Mouse (Mus musculus) heart, adult 2 months (tissue): Measurements from ENCODE around the gene Coro1c. TPM values are rescaled to one million over a fixed set of nuclear protein-coding genes. Genes with fewer than 3 reads are reported as not detected.

Source experiments
- DNase-seq, 2 experiments: peaks; one replicate each; pipeline ENCODE4 v3.0.0; 2021
- H3K27ac ChIP-seq: fragments of 200-600 bp; 2 replicates; pipeline ENCODE4 v1.8.1; 2022
- H3K27me3 ChIP-seq: fragments of 200-500 bp; 2 replicates; pipeline ENCODE4 v1.6.1; 2012; ENCODE audit warnings: mild to moderate bottlenecking, low read length, inconsistent platforms, mixed read lengths; ENCODE audit not compliant: control insufficient read depth, insufficient read depth
- H3K36me3 ChIP-seq: fragments of 200-500 bp; 2 replicates; pipeline ENCODE4 v1.6.1; 2012; ENCODE audit warnings: low read length, inconsistent platforms; ENCODE audit not compliant: control insufficient read depth, insufficient read depth
- H3K4me1 ChIP-seq: fragments of 200-500 bp; 2 replicates; pipeline ENCODE4 v1.6.1; 2011; ENCODE audit warnings: low read length; ENCODE audit not compliant: control insufficient read depth, insufficient read depth
- H3K4me3 ChIP-seq: fragments of 200-600 bp; 2 replicates; pipeline ENCODE4 v1.8.1; 2022
- H3K79me2 ChIP-seq: fragments of 200-500 bp; replicated peaks from 2 replicates; pipeline ENCODE4 v1.6.1; 2012; ENCODE audit warnings: mild to moderate bottlenecking, inconsistent platforms, low read length, moderate library complexity, mixed read lengths; ENCODE audit not compliant: control insufficient read depth, insufficient read depth
- H3K9ac ChIP-seq: fragments of 200-500 bp; 2 replicates; pipeline ENCODE4 v1.6.1; 2012; ENCODE audit warnings: low read depth, mild to moderate bottlenecking, control low read depth, inconsistent platforms, low read length, mixed read lengths
- CTCF ChIP-seq: fragments of 200-600 bp; IDR thresholded peaks from 2 replicates; pipeline ENCODE4 v1.8.1; 2022; ENCODE audit warnings: antibody characterized with exemption, mild to moderate bottlenecking, moderate library complexity
- EP300 ChIP-seq: fragments of 200-500 bp; IDR thresholded peaks from 2 replicates; pipeline ENCODE4 v1.6.1; 2011; ENCODE audit warnings: low read depth, low read length, control low read depth; ENCODE audit not compliant: insufficient read depth
- POLR2A ChIP-seq: fragments of 200-500 bp; IDR thresholded peaks from 2 replicates; pipeline ENCODE4 v1.6.1; 2011; ENCODE audit warnings: mild to moderate bottlenecking, low read depth, low read length, control low read depth; ENCODE audit not compliant: insufficient read depth
- WGBS: fragments of 180-500 bp; shearing (Covaris S2); methylation state at CpG from one replicate; pipeline ENCODE4 v1.1.7; 2018; 5-methylcytosine and 5-hydroxymethylcytosine counted together
- intact Hi-C: fragments of 180-260 bp; cut with DNase I; formaldehyde crosslinking; loops from one replicate; pipeline ENCODE4 v1.15.1; 2025
- polyA plus RNA-seq: library from polyadenylated mRNA; depleted of rRNA; stranded (reverse); fragments of >200 nt; gene quantifications from 2 replicates; pipeline ENCODE4 v1.2.3, GENCODE M21; 2012
- total RNA-seq, 2 experiments: library from RNA; stranded (reverse); gene quantifications; 2 replicates each; pipeline ENCODE4 v1.2.3; 2021

Gene Coro1c
- total and polyA plus RNA-seq, 3 experiments: 24.1 to 30.1 (median 24.6) TPM

GRCm38 (mm10) chr5:113858971-113859370, 49.6 kb downstream of the Coro1c start:
- no peaks in the 10 kb centered on the region; the same call in none of the 2 replicates for H3K36me3 ChIP-seq
- TF ChIP-seq EP300: peak; percentile 56; the same call in 1 of the 2 replicates
- peak; percentile 47; the same call in 1 of the 2 replicates for TF ChIP-seq POLR2A
- no peak for TF ChIP-seq CTCF
- peaks cover 5% of the 10 kb centered on the region; the same call in 1 of the 2 replicates for H3K79me2 ChIP-seq
- peak; percentile 74 to 79 for DNase-seq
- peak overlapping the region; percentile 12; the same call in 1 of the 2 replicates for H3K4me3 ChIP-seq
- H3K27me3 ChIP-seq: no peaks in the 10 kb centered on the region
- peak overlapping the region; percentile 34 for H3K9ac ChIP-seq
- H3K4me1 ChIP-seq: peaks cover 29% of the 10 kb centered on the region
- WGBS: 2% methylated on average over 5 of the region's 5 CpGs
- intact Hi-C loops: loop anchor here (5.0 to 10.0 kb wide), 2 partner anchors 33 to 266 kb away; partner anchors contain the start of gene Alkbh2
- peak overlapping the region; percentile 63 for H3K27ac ChIP-seq

- peaks cover 29% of the 10 kb centered on the region for H3K4me1 ChIP-seq
- WGBS: 66% methylated on average over 10 of the region's 10 CpGs
- H3K4me3 ChIP-seq: no peak overlapping the region
- no peaks in the 10 kb centered on the region for H3K27me3 ChIP-seq
- H3K9ac ChIP-seq: peak overlapping the region; percentile 30; the same call in 1 of the 2 replicates
- H3K27ac ChIP-seq: peak overlapping the region; percentile 63
- H3K79me2 ChIP-seq: peaks cover 5% of the 10 kb centered on the region; the same call in 1 of the 2 replicates
- TF ChIP-seq EP300: no peak
- TF ChIP-seq CTCF: no peak
- no peak for TF ChIP-seq POLR2A
- intact Hi-C loops: loop anchor here (5.0 to 10.0 kb wide), 2 partner anchors 34 to 266 kb away; partner anchors contain the start of gene Alkbh2
- peak in 1 of 2 experiments; percentile 45 for DNase-seq
- H3K36me3 ChIP-seq: no peaks in the 10 kb centered on the region; the same call in none of the 2 replicates
Observed at GRCm38 (mm10) chr5:113858550-113858949, 50.0 kb downstream of the Coro1c start.

- Histone ChIP-seq H3K27me3 (no peaks in the 10 kb centered on the region), H3K4me1 (peaks cover 29% of the 10 kb centered on the region), H3K36me3 (no peaks in the 10 kb centered on the region; the same call in none of the 2 replicates), H3K4me3 (no peak overlapping the region), H3K27ac (no peak overlapping the region; the same call in 1 of the 2 replicates), H3K9ac (no peak overlapping the region), H3K79me2 (peaks cover 7% of the 10 kb centered on the region)
- DNase-seq: no peak
- intact Hi-C loops: loop anchor here (5.0 to 10.0 kb wide), 2 partner anchors 35 to 267 kb away; partner anchors contain the start of gene Alkbh2
- TF ChIP-seq EP300 (no peak), CTCF (peak; percentile 54)
- 63% methylated on average over 8 of the region's 8 CpGs for WGBS
Observed at GRCm38 (mm10) chr5:113857631-113858030, 50.9 kb downstream of the Coro1c start.

DNA sequence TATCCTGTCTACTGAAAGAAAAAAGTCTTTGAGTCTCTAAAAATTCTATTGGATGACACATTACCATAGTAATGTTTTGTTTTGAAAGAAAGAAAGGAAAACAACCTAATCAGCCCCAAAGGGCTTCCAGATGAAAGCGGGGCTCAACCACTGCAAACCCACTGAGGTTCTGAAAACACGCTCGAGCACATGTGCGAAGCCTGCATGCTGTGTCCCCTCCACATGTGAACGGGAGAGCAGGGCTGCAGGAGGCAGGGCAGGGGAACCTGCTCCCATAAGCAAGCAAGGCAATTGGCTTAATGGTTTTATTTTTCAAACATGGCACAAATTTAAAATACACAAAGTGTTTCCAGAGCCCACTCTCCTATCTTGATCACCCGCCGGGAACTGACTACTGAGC, 51.9 kb downstream of the Coro1c start:
- peaks cover 7% of the 10 kb centered on the region for H3K79me2 ChIP-seq
- no peaks in the 10 kb centered on the region for H3K27me3 ChIP-seq
- intact Hi-C loops: loop anchor here (5.0 to 10.0 kb wide), 2 partner anchors 36 to 268 kb away; partner anchors contain the start of gene Alkbh2
- no peak for DNase-seq
- H3K4me1 ChIP-seq: peaks cover 29% of the 10 kb centered on the region
- H3K27ac ChIP-seq: peak overlapping the region; percentile 72
- H3K9ac ChIP-seq: no peak overlapping the region
- no peaks in the 10 kb centered on the region; the same call in none of the 2 replicates for H3K36me3 ChIP-seq
- TF ChIP-seq POLR2A (no peak), EP300 (no peak), CTCF (no peak)
- no peak overlapping the region for H3K4me3 ChIP-seq
- WGBS: 65% methylated on average over 7 of the region's 7 CpGs

- H3K4me3 ChIP-seq: no peak overlapping the region
- H3K79me2 ChIP-seq: peaks cover 5% of the 10 kb centered on the region; the same call in 1 of the 2 replicates
- H3K4me1 ChIP-seq: peaks cover 29% of the 10 kb centered on the region
- peak overlapping the region; percentile 8; the same call in 1 of the 2 replicates for H3K9ac ChIP-seq
- H3K36me3 ChIP-seq: no peaks in the 10 kb centered on the region; the same call in none of the 2 replicates
- TF ChIP-seq CTCF: no peak
- no peak for TF ChIP-seq EP300
- TF ChIP-seq POLR2A: no peak
- intact Hi-C loops: loop anchor here (2.0 to 10.0 kb wide), 4 partner anchors 37 to 269 kb away; partner anchors contain the start of genes Alkbh2 and Coro1c
- peak overlapping the region; percentile 72 for H3K27ac ChIP-seq
- DNase-seq: peak; percentile 52 to 55
- WGBS: 37% methylated on average over 3 of the region's 3 CpGs
- H3K27me3 ChIP-seq: no peaks in the 10 kb centered on the region
Observed at GRCm38 (mm10) chr5:113855696-113856095, 52.9 kb downstream of the Coro1c start.

- intact Hi-C loops: loop anchor here (2.0 to 10.0 kb wide), 4 partner anchors 37 to 270 kb away; partner anchors contain the start of genes Alkbh2 and Coro1c
- Histone ChIP-seq H3K4me1 (peaks cover 29% of the 10 kb centered on the region), H3K9ac (0 out of 2 replicates have a peak overlapping the region, but pooled peaks have one; percentile 21), H3K79me2 (peaks cover 5% of the 10 kb centered on the region; the same call in 1 of the 2 replicates), H3K4me3 (no peak overlapping the region), H3K27ac (peak overlapping the region; percentile 72), H3K36me3 (no peaks in the 10 kb centered on the region; the same call in none of the 2 replicates), H3K27me3 (no peaks in the 10 kb centered on the region)
- no peak for DNase-seq
- TF ChIP-seq EP300: no peak
- TF ChIP-seq POLR2A: no peak
- TF ChIP-seq CTCF: no peak
- 93% methylated on average over 10 of the region's 10 CpGs for WGBS
Observed at GRCm38 (mm10) chr5:113855117-113855516, 53.4 kb downstream of the Coro1c start.
